Mouse (Mus musculus): Measurements from ENCODE around the gene Gm5767.

GRCm38 (mm10) chr16:8643855-8644254, 36.7 kb upstream of the Gm5767 start:
- TF ChIP-seq EP300 (IDR thresholded peaks at IDR 0.05; ENCODE audit: insufficient read depth, low read depth, low read length) (0 out of 2 replicates have a peak, but pooled peaks have one; percentile 45), CTCF (IDR thresholded peaks at IDR 0.05) (peak; percentile 92), POLR2A (IDR thresholded peaks at IDR 0.05; ENCODE audit: insufficient read depth, low read depth, low read length) (no peak)

Measured in heart, adult 2 months (tissue).